Mouse (Mus musculus) adipose tissue, adult 10 weeks (tissue): ENCODE results near the gene Furin. TPM values are rescaled to one million over a fixed set of nuclear protein-coding genes. Genes with fewer than 3 reads are reported as not detected.

Source experiments
- polyA plus RNA-seq: library from polyadenylated mRNA; stranded (reverse); fragments of 350-450 nt; fragmentation: Illumina TruSeq; extraction: RNeasy Lipid Tissue Mini Kit (QIAGEN cat#74804); gene quantifications from one replicate; pipeline ENCODE4 v1.2.3, GENCODE M21; 2014; ENCODE audit warnings: low read depth, low replicate concordance

Furin gene
- 53.4 TPM for polyA plus RNA-seq

DNA sequence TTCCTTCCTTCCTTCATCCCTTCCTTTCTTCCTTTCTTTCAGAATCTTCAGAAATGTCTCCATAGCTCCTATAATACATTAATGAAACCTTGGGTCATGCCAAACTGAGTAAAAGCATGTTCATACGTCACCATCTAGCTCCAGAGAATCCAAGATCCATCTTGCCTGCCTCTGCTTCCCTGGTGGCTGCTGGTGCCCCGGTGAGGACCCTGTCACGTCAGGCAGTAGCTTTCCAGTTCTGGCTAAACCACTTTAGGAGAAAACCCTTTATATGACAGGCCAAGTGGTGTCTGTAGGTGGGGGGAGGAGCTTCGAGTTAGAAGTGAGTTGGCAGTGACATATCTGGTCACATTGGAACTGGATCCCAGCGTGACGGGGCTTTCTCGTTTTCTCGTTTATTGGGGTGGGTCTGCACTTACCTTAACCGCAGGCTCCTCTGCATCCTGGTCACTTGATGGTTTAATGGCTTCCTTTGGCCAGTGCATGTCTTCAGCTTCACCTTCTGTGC is at the start of gene Furin:
TSS of gene Furin (minus strand) at position 249 of the 508 bp plus-strand sequence.

GRCm38 (mm10) chr7:80387633-80388543 is 17.3 kb downstream of the Furin start, which contains the start of gene Fes:
TSS of gene Fes (minus strand) at chr7:80387946.

DNA sequence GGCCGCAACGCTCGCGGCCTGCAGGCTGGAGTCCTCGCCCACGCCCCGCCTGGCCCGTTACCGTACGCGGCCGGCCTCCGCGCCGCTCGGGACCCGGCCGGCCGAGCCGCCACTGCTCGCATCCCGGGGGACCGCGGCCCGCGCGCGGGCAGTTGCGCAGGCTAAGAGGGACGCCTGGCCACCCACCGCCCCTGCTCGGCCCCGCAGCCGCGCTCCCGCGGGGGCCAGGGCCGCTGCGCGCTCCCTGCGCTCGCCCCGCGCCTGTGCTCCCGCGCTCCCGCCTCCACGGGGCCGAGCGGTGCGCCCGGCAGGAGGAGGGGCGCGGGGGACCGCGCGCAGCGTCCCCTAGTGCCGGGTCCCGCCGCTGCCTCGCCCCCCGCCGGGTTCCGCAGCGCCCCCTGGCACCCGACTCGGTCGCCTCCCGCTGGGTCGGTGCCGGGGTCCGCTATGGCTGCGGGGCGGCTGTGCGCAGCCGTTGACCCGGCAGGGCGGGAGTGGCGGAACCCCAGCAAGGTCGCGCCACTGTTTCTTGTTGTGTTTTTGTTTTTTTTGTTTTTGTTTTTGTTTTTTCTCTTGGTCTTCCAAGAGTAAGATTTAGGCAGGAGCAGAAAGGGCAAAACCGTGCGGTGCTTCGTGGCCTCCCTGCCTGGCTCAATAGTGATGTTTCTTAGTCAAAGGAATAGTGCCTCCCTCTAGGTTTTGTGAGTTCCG is 34.0 kb downstream of the Furin start, which contains the start of gene Man2a2:
TSS of gene Man2a2 (minus strand) at position 335 of the 711 bp plus-strand sequence.

GRCm38 (mm10) chr7:80342858-80343257 is 62.4 kb downstream of the Furin start, which contains the start of gene Hddc3:
TSS of gene Hddc3 (plus strand) at chr7:80343104.

DNA sequence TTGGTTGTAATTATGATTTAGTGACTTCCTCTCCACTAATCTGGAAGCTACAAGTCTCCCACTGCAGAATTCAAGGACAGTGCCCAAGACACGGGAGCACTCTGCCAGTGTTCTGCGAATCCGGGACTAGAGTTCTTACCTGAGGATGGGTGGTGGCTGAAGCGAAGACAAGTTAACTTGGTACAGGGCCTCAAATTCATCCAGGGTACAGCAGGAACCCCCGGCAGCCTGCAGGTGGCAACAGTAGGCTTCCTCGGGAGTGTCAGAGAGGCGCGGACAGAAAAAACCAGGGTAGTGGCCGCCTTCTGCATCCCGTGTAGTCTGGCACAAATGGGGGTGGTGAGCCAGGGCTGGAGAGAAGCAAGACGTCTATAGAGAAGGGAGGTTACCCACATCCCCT is 64.4 kb downstream of the Furin start, which contains the start of gene Unc45a:
TSS of gene Unc45a (minus strand) at position 213 of the 400 bp plus-strand sequence.

Other genes starting within 250 kb of the Furin start
- gene Sema4b, start 218.6 kb downstream of the Furin start, polyA plus RNA-seq: 13.7 TPM
- gene Cib1, start 172.6 kb downstream of the Furin start, polyA plus RNA-seq: 89.5 TPM
- gene Gdpgp1, start 172.6 kb downstream of the Furin start, polyA plus RNA-seq: 2.5 TPM
- 9.4 TPM for gene Ttll13, start 159.1 kb downstream of the Furin start, polyA plus RNA-seq
- gene Ngrn, start 144.2 kb downstream of the Furin start, polyA plus RNA-seq: 36.8 TPM
- 14.3 TPM for gene Vps33b, start 135.8 kb downstream of the Furin start, polyA plus RNA-seq
- gene Prc1, start 111.0 kb downstream of the Furin start, polyA plus RNA-seq: 4.9 TPM
- 22.6 TPM for gene Rccd1, start 81.0 kb downstream of the Furin start, polyA plus RNA-seq
- 27.2 TPM for gene Unc45a, start 64.4 kb downstream of the Furin start, polyA plus RNA-seq
- gene Hddc3, start 62.3 kb downstream of the Furin start, polyA plus RNA-seq: 28.5 TPM
- 74.3 TPM for gene Man2a2, start 34.1 kb downstream of the Furin start, polyA plus RNA-seq
- 11.1 TPM for gene Fes, start 17.5 kb downstream of the Furin start, polyA plus RNA-seq
- 3.3 TPM for gene Blm, start 129.7 kb upstream of the Furin start, polyA plus RNA-seq